Mouse (Mus musculus): ENCODE results near the gene Nfe2l1.
A peak's percentile ranks its signal among the peaks of the same experiment; 100 is the strongest.

Gene Nfe2l1

DNA sequence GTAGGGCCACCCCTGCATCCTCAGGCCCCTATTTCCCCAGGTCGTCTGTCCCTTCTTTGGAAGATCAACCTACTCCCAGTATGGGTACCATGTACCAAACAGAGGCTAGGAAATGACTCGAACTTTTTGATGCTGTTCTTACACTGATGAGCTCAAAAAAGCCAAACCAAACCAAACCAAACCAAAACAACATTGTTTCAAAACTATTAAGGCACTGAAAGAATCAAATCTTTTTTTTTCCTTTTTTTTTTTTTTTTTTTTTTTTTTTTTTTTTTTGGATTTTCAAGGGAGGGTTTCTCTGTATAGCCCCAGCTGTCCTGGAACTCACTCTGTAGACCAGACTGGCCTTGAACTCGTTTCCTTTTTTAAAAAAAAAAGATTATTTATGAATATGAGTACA, 13.9 kb upstream of the Nfe2l1 start:
- DNase-seq, result no peak

DNA sequence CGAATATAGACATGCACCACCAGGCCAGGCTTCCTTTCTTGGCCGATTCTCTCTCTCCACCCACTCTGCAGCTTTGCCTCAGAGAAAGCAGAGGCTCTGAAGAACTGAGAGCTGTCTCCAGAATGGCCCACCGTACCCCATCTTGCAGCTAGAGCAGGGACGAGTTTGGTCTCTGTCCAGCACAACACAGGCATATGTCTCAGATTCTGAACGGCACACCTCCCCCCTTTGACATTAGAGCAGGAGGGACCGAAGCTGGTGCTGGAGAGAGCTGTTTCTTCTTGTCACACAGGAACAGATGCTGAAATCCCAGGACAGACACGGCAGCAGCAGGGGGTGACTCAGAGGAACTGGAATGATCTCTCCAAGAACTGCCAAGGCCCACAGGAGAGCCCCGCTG, 10.5 kb upstream of the Nfe2l1 start:
- DNase-seq, result no peak

DNA sequence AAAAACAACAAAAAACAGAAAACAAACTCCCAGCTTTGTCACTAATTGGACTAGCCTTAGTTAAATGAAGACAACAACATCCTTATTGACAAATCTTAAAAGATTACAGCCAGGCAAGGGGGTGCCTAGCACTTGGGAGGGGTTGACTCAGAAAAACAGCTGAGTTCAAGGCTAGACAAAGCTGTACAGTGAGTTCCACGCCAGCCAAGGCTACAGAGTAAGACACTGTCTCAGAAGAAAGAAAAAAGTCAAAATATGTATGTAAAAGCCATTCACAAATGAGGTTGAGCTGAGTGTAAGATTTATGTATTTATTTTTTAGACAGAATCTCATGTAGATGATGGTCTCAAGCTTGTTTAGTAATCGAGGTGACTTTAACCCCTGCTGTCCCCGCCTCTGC, 10.1 kb upstream of the Nfe2l1 start:
- DNase-seq, result no peak

DNA sequence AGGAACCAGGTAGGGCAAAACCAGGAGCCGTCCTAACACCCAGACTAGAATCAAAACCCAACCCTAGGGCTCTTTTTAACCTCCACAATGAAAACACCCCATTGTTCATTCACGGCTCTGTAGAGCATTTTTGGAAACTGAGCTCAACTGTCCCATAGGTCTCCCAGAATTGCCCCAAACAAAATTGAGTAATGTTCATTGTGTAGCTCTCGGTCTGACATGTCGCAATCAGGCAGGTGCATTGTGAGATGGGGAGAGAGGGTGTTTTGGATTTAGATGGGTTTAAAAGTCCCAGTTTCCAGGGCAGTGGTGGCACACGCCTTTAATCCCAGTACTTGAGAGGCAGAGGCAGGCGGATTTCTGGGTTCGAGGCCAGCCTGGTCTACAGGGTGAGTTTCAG, 9.7 kb upstream of the Nfe2l1 start:
- DNase-seq, result no peak

DNA sequence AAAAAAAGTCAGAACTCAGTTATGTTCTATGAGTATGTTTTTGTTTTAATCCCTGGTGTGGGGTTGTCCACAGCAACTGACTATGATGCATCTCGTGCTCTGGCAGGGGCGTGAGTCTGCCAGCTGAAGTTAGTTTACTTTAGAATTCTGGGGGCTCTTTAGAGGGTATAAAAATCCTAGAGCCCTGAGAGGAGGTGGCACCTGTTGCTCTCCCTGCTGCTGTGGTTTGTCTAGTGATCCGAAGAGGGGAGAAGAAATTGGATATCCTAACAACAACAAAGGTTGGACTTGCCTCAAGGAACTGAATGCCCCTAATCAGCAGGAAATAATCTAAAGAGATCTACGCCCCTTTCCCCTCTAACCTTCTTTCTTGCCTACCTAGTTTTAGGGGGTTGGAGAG, 8.6 kb upstream of the Nfe2l1 start:
- DNase-seq, result no peak

DNA sequence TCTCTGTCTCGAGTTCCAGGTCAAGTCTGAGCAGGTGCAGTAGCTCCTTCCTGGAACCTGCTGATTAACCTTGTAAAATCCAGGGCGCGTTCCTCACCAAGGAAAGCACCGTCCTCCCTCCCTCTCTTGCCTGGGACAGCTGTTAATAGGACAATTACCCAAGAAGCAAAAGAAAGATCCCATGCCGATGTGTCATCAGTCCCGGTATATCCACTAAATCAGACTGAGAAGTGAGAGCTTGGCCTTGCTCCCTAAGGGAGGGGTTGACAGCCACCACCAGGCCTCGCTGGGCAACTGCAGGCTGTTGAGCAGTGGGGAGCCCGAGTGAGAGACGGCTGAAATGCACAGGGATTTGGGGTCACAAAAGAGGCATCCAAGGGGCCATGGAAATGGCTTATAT, 7.5 kb upstream of the Nfe2l1 start:
- no peak for DNase-seq

DNA sequence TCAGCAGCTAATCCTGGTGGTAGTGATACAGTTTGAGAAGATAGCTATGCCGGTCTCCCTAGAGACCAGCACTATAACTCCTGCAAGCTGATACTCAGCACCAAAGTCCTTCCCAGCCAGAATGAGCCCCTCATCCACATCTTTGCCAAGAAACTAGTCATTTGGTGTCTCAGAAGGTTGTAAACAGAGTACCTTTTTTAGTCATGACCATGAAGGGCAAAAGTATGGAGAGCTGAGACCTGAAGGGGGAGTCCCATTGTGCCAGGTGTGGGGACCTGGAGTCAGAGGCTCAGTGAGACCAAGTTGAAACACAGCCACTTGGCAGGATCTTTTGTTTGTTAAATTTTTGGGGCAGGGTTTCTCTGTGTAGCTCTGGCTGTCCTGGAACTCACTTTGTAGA, 4.4 kb upstream of the Nfe2l1 start:
- DNase-seq, result no peak

DNA sequence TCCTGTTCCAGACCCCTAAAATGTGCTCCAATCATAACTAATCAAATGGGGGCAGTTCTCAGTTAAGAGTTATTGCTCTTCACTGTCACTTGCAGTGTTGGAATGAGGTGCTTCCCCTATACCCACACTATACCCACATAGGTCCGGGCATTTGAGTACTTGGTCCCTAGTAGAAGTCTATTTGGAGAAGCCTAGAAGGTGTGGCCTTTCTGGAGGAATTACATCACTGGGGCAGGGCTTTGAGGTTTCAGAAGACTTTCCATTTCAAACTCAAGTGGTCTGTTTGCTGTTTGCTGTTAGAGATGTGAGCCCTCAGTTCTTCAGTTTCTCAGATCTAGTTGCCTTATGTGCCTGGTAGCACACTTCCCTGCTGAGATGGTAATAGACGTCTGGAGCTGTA, 3.2 kb upstream of the Nfe2l1 start:
- no peak for DNase-seq

DNA sequence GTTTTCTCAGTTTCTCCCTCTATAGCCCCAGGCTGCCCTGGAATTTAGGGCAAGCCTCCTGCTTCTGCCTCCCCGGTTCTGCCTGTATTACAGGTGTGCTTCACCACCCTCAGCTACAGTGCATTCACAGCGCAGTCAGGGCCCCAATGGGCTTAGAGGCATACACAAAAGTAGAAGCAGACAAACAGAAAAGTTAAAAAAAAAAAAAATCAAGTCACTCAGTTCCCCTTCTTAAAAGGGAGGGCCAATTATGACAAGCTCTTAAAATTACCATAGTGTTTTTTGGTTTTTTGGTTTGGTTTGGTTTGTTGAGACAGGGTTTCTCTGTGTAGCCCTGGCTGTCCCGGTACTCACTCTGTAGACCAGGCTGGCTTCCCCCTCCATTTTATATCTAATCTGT, 2.8 kb upstream of the Nfe2l1 start:
- no peak for DNase-seq

DNA sequence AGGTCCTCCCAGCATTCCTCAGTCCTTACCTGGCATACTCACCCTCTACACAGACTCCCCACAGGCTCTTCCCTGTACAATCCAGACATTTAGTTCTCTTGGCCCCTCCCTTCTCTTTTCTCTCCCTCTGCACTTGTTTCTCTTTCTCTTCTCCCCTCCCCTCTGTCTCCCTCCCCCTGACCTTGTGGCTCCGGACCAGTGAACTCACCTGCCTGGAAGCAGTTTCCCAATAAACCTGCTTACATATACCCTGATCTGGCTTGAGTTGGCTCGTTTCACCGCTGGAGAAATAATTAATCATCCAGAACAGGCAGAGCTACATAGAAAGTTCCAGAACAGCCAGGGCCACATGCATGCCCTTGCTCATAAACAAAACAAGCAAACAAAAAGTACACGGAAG, 1.7 kb upstream of the Nfe2l1 start:
- DNase-seq, result peak; percentile 78

DNA sequence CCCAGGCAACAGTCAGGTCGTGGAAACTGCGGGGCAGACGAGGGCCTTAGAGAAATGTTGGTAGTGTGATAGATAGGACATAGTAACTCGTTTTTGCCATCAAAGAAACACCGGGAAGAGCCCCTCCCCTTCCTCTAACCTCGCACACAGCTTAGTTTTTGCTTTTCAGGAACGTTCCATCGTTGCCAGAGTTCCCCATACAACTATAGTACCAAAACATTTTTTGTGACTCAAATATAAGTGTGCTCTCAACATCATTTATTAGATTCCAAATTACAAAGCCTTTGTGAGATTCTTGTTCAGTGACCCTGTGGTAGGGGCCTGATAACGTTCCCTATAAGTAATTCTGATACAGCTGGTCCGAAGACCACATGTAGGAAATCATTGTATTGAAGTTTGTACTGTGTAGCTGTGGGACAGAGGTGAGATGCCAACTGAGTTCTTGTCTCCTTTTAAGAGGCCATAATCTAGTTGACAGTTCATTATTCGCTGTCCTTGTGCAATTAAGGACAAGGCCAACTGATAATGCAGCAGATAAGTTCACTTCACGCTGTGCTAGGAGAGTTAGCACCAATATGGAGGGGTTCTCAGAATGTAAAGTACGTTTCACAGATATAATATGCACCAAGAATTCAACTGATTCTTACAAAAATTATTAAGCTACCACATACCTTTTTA, 910 bp upstream of the Nfe2l1 start:
- DNase-seq, result no peak

DNA sequence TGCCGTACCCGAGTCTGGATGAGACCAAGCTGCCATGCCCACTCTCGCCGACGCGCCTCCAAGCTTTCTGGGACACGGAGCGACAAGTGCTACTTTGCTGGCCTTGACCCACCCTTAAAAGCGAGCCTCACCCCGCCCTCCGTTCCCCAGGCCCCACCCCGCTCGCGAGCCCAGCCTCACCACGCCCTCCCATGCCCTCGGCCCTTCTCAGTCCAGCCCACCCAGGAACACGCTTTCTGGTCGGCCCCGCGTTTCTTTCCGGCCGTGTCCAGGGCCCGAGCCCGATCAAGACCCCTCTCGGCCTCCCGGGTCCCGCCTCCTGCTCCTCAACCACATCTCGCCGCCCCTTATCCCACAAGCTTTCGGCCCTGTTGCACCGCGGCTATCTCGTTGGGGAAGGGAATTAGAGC, 360 bp downstream of the Nfe2l1 start:
- DNase-seq, result peak; percentile 93

DNA sequence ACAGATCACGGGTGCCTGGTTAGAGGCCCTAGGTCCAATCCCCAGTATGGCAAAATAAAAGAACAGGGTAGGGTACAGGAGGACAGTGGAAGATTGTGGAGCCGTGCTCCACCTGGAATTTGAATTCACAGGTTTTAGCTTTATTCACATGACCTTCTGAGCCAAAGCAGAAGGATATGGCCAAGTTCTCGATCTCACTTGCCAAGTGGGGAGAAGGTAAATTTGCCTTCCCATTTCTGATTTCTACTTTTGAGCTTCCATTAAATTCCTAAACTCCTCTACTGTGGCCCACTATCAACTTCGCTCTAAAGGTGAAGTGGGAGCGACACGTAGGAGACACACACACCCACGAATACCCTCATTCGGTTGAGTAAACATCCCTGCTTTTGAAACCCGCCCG, 887 bp downstream of the Nfe2l1 start:
- DNase-seq, result no peak

DNA sequence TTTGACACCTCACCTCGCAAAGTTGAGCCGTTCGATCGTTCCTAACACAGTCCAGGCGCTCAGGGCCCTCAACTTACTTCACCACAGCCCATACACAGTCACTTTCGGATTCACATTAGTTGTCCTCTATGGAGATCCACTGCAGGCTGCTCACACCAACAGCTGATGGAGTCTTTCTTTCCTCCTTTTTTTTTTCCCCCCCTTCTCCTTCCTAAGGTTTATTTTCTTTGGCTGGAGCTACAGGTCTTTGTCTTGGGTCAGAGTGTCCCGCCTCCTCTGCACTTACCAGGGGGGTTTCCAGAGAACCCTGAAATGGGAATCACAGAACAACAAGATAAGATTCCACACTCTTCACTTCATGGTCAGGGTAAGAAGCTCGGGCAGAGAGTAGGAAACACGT, 1.9 kb downstream of the Nfe2l1 start:
- DNase-seq, result no peak

DNA sequence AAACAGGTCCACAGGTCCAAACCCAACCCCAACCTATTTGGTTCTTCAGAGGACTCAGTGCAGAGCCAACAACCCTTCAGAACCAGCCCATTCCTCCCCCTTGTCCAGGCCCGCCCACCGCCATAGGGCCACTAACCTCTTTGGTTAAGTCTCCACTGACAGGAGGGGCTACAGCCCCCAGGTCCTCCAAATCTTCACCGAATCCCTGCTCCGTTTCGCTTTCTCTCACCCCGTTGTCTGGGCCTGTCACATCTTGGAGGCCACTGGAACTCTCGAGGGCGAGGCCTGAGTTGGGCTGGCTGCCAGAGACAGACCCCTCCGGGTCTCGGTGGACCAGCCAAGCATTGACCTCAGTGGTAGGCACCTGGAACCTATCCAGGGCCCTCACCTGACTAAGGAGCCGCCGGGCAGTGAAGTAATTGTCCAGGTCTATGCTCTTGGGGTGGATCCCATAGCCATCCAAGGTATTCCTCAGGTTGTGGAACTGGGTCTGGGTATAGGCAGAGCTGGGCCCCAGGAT, 2.6 kb downstream of the Nfe2l1 start:
- peak; percentile 58 for DNase-seq

DNA sequence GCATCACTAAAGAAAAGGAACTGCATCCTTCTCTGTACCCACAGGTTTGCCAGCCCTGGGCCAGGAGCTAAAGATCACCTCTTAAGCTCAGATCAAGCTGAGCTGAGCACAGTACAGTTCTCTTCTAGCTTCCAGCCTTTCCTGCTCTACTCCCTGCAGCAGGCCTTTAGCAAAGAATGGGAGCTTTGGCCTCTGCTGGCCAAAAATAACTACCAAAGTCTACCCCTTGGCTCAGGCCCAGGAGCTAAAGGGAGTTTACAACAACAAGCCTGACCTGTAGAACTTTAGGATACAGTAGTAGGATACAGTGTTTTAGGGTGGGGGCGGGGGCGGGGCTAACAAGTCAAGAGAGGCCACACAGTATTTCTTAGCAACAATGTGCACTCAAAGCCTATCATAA, 3.3 kb downstream of the Nfe2l1 start:
- DNase-seq, result peak; percentile 75

DNA sequence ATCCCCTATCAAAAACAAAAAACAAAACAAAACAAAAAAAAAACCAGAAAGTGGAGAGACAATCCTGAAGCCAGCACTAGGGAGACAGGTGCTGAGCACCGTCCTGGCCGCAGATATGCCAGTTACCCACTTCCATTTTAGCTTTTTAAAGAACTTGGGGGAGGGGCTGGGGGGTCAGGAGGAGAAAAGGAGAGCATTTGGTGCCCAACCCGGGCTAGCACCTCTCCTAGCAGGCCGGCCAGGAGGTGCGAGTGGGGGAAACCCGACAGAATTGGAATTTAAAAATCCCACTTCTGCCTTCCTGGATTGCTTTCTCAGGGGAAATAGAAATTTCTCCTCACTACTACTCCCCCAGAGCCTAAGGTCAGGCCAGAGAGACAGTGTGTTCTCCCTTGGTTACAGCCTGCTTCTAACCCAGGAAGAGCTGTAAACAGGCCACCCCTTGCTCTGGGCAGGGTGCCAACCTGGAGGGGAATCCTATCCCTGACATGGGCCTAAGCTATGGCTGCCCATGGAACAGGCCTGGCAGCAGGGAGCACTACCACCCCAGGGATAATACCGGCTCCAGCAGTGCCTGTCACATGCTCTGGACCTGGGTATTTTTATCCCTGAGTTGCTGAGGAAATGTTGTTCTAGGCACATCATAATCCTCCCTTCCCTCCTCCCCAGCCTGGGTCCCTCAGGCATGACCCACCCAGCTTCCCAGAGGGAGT, 4.8 kb downstream of the Nfe2l1 start:
- DNase-seq, result peak; percentile 85

DNA sequence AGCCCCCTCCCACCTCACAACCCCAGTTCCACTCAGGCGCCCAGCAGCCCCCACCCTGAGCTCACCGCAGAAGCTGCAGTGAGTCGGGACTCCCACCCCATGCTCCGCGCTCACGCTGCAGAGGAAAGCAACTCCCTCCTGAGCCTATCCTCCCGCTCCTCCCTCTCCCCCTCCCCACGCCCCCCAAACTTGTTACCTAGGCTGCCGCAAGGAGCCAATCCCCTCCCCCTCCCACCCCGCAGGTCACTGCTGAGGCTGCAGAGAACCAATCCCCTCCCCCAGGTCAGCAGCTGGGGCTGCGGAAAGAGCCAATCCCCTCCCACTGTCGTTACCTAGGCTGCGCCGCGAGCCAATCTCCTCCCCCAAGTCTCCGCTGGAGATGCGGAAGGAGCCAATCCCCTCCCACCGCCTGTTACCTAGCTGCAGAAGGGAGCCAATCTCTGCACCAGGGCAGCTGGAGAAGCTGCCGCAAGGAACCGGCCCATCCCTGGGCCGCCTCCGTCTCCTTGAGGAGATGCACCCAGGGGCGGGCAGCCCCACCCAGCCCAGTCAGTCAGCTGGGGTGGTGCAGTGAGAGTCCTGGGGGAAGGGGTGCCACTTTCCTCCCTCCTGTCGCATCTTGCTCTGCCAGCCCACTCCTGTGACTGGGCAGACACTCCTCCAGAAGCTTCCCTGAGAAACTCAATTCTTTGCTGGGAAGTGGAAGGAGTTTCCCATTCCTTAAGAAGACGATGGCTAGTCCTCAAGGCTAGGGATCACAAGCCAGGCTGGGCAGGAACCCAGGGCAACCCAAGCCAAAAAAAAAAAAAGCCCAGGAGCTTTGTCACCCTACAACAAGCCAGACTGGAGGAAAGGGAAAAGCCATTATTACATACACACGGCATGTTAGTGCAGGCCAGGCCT, 5.6 kb downstream of the Nfe2l1 start:
- peak; percentile 92 for DNase-seq

DNA sequence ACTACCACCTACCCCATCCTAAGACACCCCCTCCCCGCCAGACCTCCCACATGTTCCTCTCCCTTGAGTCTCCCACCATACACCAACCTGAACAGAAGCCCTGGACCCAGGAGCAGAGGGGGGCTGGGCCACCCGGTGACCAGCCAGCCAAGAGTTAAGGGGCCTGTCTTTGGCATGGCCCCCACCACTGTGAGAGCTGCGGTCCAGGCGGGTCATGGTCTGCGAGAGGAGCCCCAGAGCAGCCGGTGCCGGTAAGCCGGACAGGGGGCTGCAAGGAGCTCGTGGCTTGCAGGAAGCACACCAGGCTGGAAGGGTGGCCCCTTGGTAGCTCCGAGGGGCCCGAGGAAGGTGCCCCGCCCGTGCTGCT, 6.3 kb downstream of the Nfe2l1 start:
- peak; percentile 13 for DNase-seq

DNA sequence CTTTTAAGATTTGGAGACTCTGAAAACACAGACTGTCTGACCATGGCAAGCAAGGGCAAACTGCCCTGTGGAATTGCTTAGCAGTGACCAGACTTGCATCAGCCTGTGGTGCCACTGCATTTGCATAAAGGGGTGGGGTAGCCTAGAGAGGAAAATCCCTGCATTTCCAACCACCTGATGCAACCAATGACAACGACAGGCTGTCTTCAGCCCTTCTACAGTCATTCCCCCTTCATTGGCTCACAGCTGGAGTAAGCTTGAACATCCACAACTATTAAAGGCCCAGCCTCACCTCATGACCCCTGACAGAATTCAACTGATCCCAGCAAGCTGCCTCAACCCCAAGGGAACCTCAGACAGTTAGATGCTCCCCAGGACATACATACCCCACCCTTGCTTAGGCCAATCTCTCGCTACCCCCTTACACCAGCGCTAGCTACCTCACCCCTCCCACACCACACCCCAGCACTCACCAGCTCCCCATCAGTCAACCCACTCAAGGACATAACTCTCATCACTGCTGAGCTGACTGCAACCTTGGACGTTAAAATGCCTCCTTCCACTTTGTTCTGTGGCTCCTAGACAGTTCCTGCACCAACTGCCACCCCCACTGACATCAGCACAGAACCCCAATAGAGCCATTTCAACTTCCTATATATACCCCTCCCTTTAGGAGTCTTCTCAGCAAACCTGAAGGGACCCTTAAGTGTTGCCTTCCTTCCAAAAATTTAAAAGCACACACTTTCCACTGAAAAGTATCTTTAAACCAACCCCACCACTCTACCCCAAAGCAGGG, 6.9 kb downstream of the Nfe2l1 start:
- peak; percentile 38 for DNase-seq

DNA sequence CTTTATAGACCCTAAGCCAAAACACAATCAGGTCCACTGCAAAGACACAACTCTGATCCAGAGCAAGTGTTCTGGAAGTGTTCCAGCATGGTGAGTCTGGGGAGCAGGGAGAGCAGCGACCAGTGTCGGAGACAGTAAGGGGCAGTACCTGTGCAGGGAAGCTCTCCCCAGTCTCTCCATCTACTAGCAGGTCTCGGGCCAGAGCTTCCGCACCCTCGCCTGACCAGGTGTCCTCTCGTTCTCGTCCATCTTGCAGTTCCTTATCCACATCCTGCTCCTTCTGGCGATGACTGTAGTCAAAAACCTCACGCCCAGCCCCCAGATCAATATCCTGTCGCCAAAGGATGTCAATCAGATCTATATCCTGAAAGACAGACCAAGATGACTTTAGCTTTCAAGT, 7.8 kb downstream of the Nfe2l1 start:
- DNase-seq, result no peak

DNA sequence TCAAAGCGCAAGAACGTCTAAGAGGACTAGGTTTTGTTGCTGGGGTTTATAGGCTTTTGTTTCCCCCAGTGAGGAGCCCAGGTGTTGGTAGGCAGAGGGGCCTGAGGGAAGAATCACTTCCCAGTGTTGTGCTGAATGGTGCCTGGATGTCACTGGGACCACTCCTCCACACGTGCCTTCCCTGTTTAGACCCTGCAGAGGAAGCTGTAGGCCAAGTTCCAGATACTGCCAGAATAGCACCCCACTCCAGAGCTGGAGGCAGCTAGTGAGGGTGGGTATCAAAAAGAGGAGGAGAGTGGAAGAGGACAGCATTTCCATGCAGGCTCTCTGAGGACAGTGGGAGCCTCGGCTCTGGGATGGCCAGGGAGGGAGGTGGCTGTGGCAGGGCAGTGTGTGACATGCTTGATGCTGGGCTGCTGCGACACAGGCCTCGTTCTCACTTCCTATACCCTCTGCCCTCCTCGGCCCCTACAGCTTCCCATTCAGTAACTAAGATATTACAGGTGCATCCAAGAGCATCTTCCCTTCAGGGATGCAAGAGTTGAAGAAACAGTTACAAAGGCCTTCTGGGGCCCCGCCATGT, 11.5 kb downstream of the Nfe2l1 start:
- DNase-seq, result no peak
